ENCODE assay signal across 8 mouse cellular contexts in genomic region chr6:124661995-124662394, GRCm38 (mm10). TPM values are rescaled to one million over a fixed set of nuclear protein-coding genes. Genes with fewer than 3 reads are reported as not detected.
DNase-seq lines count a peak whose midpoint lies in the region; ATAC-seq and TF ChIP-seq lines count a peak whose summit lies in the region.

No protein-coding gene starts in this region.

- H3K36me3 ChIP-seq in heart, embryonic 15.5 days = no peaks in the 10 kb centered on the region
- H3K36me3 ChIP-seq in G1E (replicated peaks) = peaks cover 23% of the 10 kb centered on the region
- H3K36me3 ChIP-seq in hindbrain, embryonic 11.5 days (ENCODE audit: control insufficient read depth, insufficient read depth, low read length) = no peaks in the 10 kb centered on the region
- H3K36me3 ChIP-seq in midbrain, embryonic 11.5 days (ENCODE audit: control insufficient read depth, insufficient read depth, low read length) = no peaks in the 10 kb centered on the region

- no peak for ATAC-seq in heart, embryonic 15.5 days (replicated peaks; ENCODE audit: insufficient number of reproducible peaks, insufficient read depth, low FRiP score, low read depth)
- no peak for ATAC-seq in G1E (ENCODE audit: extremely low read depth, insufficient number of reproducible peaks, low FRiP score, poor library complexity, severe bottlenecking)
- no peak for ATAC-seq in hindbrain, embryonic 11.5 days (ENCODE audit: low FRiP score)
- ATAC-seq in midbrain, embryonic 11.5 days (ENCODE audit: low FRiP score) = no peak

- no peaks in the 10 kb centered on the region for H3K27me3 ChIP-seq in heart, embryonic 15.5 days
- H3K27me3 ChIP-seq in G1E (ENCODE audit: insufficient read depth, low read length) = no peaks in the 10 kb centered on the region
- no peaks in the 10 kb centered on the region for H3K27me3 ChIP-seq in hindbrain, embryonic 11.5 days (ENCODE audit: control insufficient read depth, insufficient read depth, low read length)
- H3K27me3 ChIP-seq in midbrain, embryonic 11.5 days (ENCODE audit: control insufficient read depth, insufficient read depth, low read length) = no peaks in the 10 kb centered on the region

- 28% methylated on average over 6 of the region's 6 CpGs for WGBS in heart, embryonic 15.5 days
- WGBS in hindbrain, embryonic 11.5 days = 31% methylated on average over 6 of the region's 6 CpGs
- WGBS in midbrain, embryonic 11.5 days = 35% methylated on average over 6 of the region's 6 CpGs

- H3K27ac ChIP-seq in heart, embryonic 15.5 days = peak overlapping the region; percentile 90
- H3K27ac ChIP-seq in hindbrain, embryonic 11.5 days (ENCODE audit: low read depth, low read length) = peak overlapping the region; percentile 74
- H3K27ac ChIP-seq in midbrain, embryonic 11.5 days (ENCODE audit: low read depth, low read length) = no peak overlapping the region; the same call in 1 of the 2 replicates

- TF ChIP-seq CTCF in G1E (IDR thresholded peaks at IDR 0.05; ENCODE audit: low read depth, low read length) = no peak

- peak overlapping the region; percentile 65 for H3K9ac ChIP-seq in heart, embryonic 15.5 days
- H3K9ac ChIP-seq in hindbrain, embryonic 11.5 days (ENCODE audit: low read depth, low read length) = no peak overlapping the region; the same call in 1 of the 2 replicates
- peak overlapping the region; percentile 67 for H3K9ac ChIP-seq in midbrain, embryonic 11.5 days (ENCODE audit: low read length)

- H3K9me3 ChIP-seq in heart, embryonic 15.5 days (replicated peaks) = no peaks in the 10 kb centered on the region
- no peaks in the 10 kb centered on the region for H3K9me3 ChIP-seq in G1E (replicated peaks)
- no peaks in the 10 kb centered on the region for H3K9me3 ChIP-seq in hindbrain, embryonic 11.5 days (ENCODE audit: control insufficient read depth, low read length)
- no peaks in the 10 kb centered on the region for H3K9me3 ChIP-seq in midbrain, embryonic 11.5 days (ENCODE audit: control insufficient read depth, low read length)

- peak overlapping the region; percentile 72 for H3K4me3 ChIP-seq in heart, embryonic 15.5 days
- H3K4me3 ChIP-seq in G1E (ENCODE audit: low read depth, low read length) = peak overlapping the region; percentile 89
- peak overlapping the region; percentile 63 for H3K4me3 ChIP-seq in hindbrain, embryonic 11.5 days (ENCODE audit: low read depth, low read length)
- H3K4me3 ChIP-seq in midbrain, embryonic 11.5 days (ENCODE audit: low read depth, low read length) = peak overlapping the region; percentile 67

- H3K4me1 ChIP-seq in heart, embryonic 15.5 days (replicated peaks) = peaks cover 16% of the 10 kb centered on the region
- H3K4me1 ChIP-seq in G1E (ENCODE audit: insufficient read depth, low read depth, low read length) = peaks cover 37% of the 10 kb centered on the region
- 0 out of 2 replicates have a peak, but pooled peaks cover 2% of the 10 kb centered on the region for H3K4me1 ChIP-seq in hindbrain, embryonic 11.5 days (replicated peaks; ENCODE audit: control insufficient read depth, insufficient read depth, low read length)
- no peaks in the 10 kb centered on the region; the same call in 1 of the 2 replicates for H3K4me1 ChIP-seq in midbrain, embryonic 11.5 days (ENCODE audit: control insufficient read depth, insufficient read depth, low read length)

- H3K4me2 ChIP-seq in heart, embryonic 15.5 days = peak overlapping the region; percentile 78
- H3K4me2 ChIP-seq in hindbrain, embryonic 11.5 days (replicated peaks; ENCODE audit: low read depth, low read length) = peak overlapping the region; percentile 63
- peak overlapping the region; percentile 70 for H3K4me2 ChIP-seq in midbrain, embryonic 11.5 days

- no peak for DNase-seq in heart, postnatal 36 days
- no peak for DNase-seq in G1E (ENCODE audit: low spot score)
- DNase-seq in hindbrain, embryonic 11.5 days (ENCODE audit: low spot score) = no peak
- no peak for DNase-seq in midbrain, embryonic 11.5 days (ENCODE audit: low spot score, missing footprints)
- DNase-seq in natural killer cell, adult 2 months (ENCODE audit: low spot score in 2 of 2) = no peak
- no peak for DNase-seq in cerebellum, adult 9-10 months
- DNase-seq in cerebellum, postnatal 4 days (ENCODE audit: low spot score in 2 of 2) = no peak

- intact Hi-C loops in heart, postnatal 36 days (cut with DNase I) = loop anchor here (2.0 to 5.0 kb wide), 3 partner anchors 51 to 95 kb away; partner anchors contain the start of genes Atn1, Emg1, Gm45234 and Grcc10

RNA-seq across cellular contexts. Expression of gene Lpcat3, which starts 0.8 kb away (rescaled TPM):
- polyA plus RNA-seq in heart, embryonic 15.5 days (2015; fragmentation: Nextera tagmentation; extraction: Ambion mirVana) = 41.0 and 53.6 TPM in 2 replicates
- total RNA-seq in heart, postnatal 36 days (2021) = 10 to 100 TPM; 51.6 TPM
- total RNA-seq in G1E (2014; fragmentation: Nextera tagmentation) (108 and 198 TPM in 2 replicates), G1E (2017) (95.7 and 101 TPM in 2 replicates)
- polyA plus RNA-seq in G1E (2012) = 123 and 147 TPM in 2 replicates
- 37.5 and 43.2 TPM in 2 replicates for polyA plus RNA-seq in hindbrain, embryonic 11.5 days (2014; fragmentation: Nextera tagmentation; extraction: Ambion mirVana)
- 30.9 and 32.3 TPM in 2 replicates for polyA plus RNA-seq in midbrain, embryonic 11.5 days (2014; fragmentation: Nextera tagmentation; extraction: Ambion mirVana)

RNA-seq across cellular contexts. Expression of gene C1s2, which starts 26.1 kb away (rescaled TPM):
- not detected in 2 replicates for polyA plus RNA-seq in heart, embryonic 15.5 days (2015; fragmentation: Nextera tagmentation; extraction: Ambion mirVana)
- total RNA-seq in heart, postnatal 36 days (2021) = under 1 TPM; 0.53 to 0.57 TPM
- not detected in 2 replicates for total RNA-seq in G1E (2014; fragmentation: Nextera tagmentation)
- 0.05 and 0.12 TPM in 2 replicates for total RNA-seq in G1E (2017)
- not detected in 2 replicates for polyA plus RNA-seq in G1E (2012)
- 0.10 TPM in 1 of 2 replicates, not detected in the other for polyA plus RNA-seq in hindbrain, embryonic 11.5 days (2014; fragmentation: Nextera tagmentation; extraction: Ambion mirVana)
- polyA plus RNA-seq in midbrain, embryonic 11.5 days (2014; fragmentation: Nextera tagmentation; extraction: Ambion mirVana) = not detected in 2 replicates

RNA-seq across cellular contexts. Expression of gene Emg1, which starts 50.0 kb away (rescaled TPM):
- polyA plus RNA-seq in heart, embryonic 15.5 days (2015; fragmentation: Nextera tagmentation; extraction: Ambion mirVana) = 108 and 121 TPM in 2 replicates
- 10 to 100 TPM; 64.4 to 73.8 TPM for total RNA-seq in heart, postnatal 36 days (2021)
- 117 and 120 TPM in 2 replicates for total RNA-seq in G1E (2014; fragmentation: Nextera tagmentation)
- total RNA-seq in G1E (2017) = 228 and 262 TPM in 2 replicates
- polyA plus RNA-seq in G1E (2012) = 254 and 287 TPM in 2 replicates
- 196 and 203 TPM in 2 replicates for polyA plus RNA-seq in hindbrain, embryonic 11.5 days (2014; fragmentation: Nextera tagmentation; extraction: Ambion mirVana)
- polyA plus RNA-seq in midbrain, embryonic 11.5 days (2014; fragmentation: Nextera tagmentation; extraction: Ambion mirVana) = 215 and 219 TPM in 2 replicates

RNA-seq across cellular contexts. Expression of gene Phb2, which starts 50.1 kb away (rescaled TPM):
- 307 and 324 TPM in 2 replicates for polyA plus RNA-seq in heart, embryonic 15.5 days (2015; fragmentation: Nextera tagmentation; extraction: Ambion mirVana)
- 100 to 1,000 TPM; 311 to 336 TPM for total RNA-seq in heart, postnatal 36 days (2021)
- total RNA-seq in G1E (2014; fragmentation: Nextera tagmentation) (325 and 378 TPM in 2 replicates), G1E (2017) (432 and 434 TPM in 2 replicates)
- polyA plus RNA-seq in G1E (2012) = 465 and 565 TPM in 2 replicates
- polyA plus RNA-seq in hindbrain, embryonic 11.5 days (2014; fragmentation: Nextera tagmentation; extraction: Ambion mirVana) = 318 and 336 TPM in 2 replicates
- polyA plus RNA-seq in midbrain, embryonic 11.5 days (2014; fragmentation: Nextera tagmentation; extraction: Ambion mirVana) = 343 and 353 TPM in 2 replicates
